Mouse (Mus musculus): ENCODE data around the gene Itpkb. TPM values are rescaled to one million over a fixed set of nuclear protein-coding genes. Genes with fewer than 3 reads are reported as not detected.
A peak's percentile ranks its signal among the peaks of the same experiment; 100 is the strongest.

The Itpkb gene
- polyA plus RNA-seq, 1 experiment from 2014 or later: 8.3 TPM

- WGBS: 72% methylated on average over 8 of the region's 8 CpGs
- Histone ChIP-seq H3K4me1 (ENCODE audit: insufficient read depth, low read length) (peaks cover 12% of the 10 kb centered on the region), H3K9ac (replicated peaks; ENCODE audit: low read length) (no peak overlapping the region)
These were observed 98.6 kb downstream of the Itpkb start for GRCm38 (mm10) chr1:180428871-180429270.

GRCm38 (mm10) chr1:180429819-180430218, 99.5 kb downstream of the Itpkb start:
- 70% methylated on average over 5 of the region's 5 CpGs for WGBS
- Histone ChIP-seq H3K27me3 (ENCODE audit: insufficient read depth, low read length) (no peaks in the 10 kb centered on the region), H3K4me3 (ENCODE audit: low read length) (no peak overlapping the region), H3K4me1 (ENCODE audit: insufficient read depth, low read length) (peaks cover 17% of the 10 kb centered on the region), H3K9ac (replicated peaks; ENCODE audit: low read length) (no peak overlapping the region), H3K4me2 (replicated peaks; ENCODE audit: low read depth, low read length) (no peak overlapping the region), H3K36me3 (ENCODE audit: insufficient read depth, low read length) (no peaks in the 10 kb centered on the region; the same call in 1 of the 2 replicates), H3K27ac (ENCODE audit: low read length) (no peak overlapping the region), H3K9me3 (ENCODE audit: low read length) (no peaks in the 10 kb centered on the region)
- ATAC-seq (ENCODE audit: low FRiP score, low TSS enrichment): no peak

More at GRCm38 (mm10) chr1:180428871-180429270, 98.6 kb downstream of the Itpkb start:
- Histone ChIP-seq H3K4me2 (replicated peaks; ENCODE audit: low read depth, low read length) (no peak overlapping the region), H3K27ac (ENCODE audit: low read length) (no peak overlapping the region), H3K4me3 (ENCODE audit: low read length) (no peak overlapping the region), H3K9me3 (ENCODE audit: low read length) (no peaks in the 10 kb centered on the region), H3K27me3 (ENCODE audit: insufficient read depth, low read length) (no peaks in the 10 kb centered on the region), H3K36me3 (ENCODE audit: insufficient read depth, low read length) (no peaks in the 10 kb centered on the region; the same call in 1 of the 2 replicates)
- no peak for ATAC-seq (ENCODE audit: low FRiP score, low TSS enrichment)

- no peak for ATAC-seq (ENCODE audit: low FRiP score, low TSS enrichment)
- no peaks in the 10 kb centered on the region for H3K36me3 ChIP-seq (ENCODE audit: insufficient read depth, low read length)
These were observed 101.5 kb downstream of the Itpkb start for GRCm38 (mm10) chr1:180431833-180432232.

GRCm38 (mm10) chr1:180433098-180433538, 102.8 kb downstream of the Itpkb start:
- H3K36me3 ChIP-seq (ENCODE audit: insufficient read depth, low read length): no peaks in the 10 kb centered on the region
- H3K27ac ChIP-seq (ENCODE audit: low read length): no peak overlapping the region
- 2% methylated on average over 16 of the region's 16 CpGs for WGBS
- no peaks in the 10 kb centered on the region for H3K9me3 ChIP-seq (ENCODE audit: low read length)
- ATAC-seq (ENCODE audit: low FRiP score, low TSS enrichment): peak; percentile 9; the same call in 1 of the 2 replicates
- peaks cover 14% of the 10 kb centered on the region for H3K4me1 ChIP-seq (ENCODE audit: insufficient read depth, low read length)
- peak overlapping the region; percentile 21 for H3K4me3 ChIP-seq (ENCODE audit: low read length)
- H3K27me3 ChIP-seq (ENCODE audit: insufficient read depth, low read length): no peaks in the 10 kb centered on the region
- peak overlapping the region; percentile 54 for H3K9ac ChIP-seq (replicated peaks; ENCODE audit: low read length)
- peak overlapping the region; percentile 52 for H3K4me2 ChIP-seq (replicated peaks; ENCODE audit: low read depth, low read length)

More at GRCm38 (mm10) chr1:180431833-180432232, 101.5 kb downstream of the Itpkb start:
- Histone ChIP-seq H3K9ac (replicated peaks; ENCODE audit: low read length) (no peak overlapping the region), H3K4me1 (ENCODE audit: insufficient read depth, low read length) (peaks cover 17% of the 10 kb centered on the region), H3K27me3 (ENCODE audit: insufficient read depth, low read length) (no peaks in the 10 kb centered on the region), H3K4me3 (ENCODE audit: low read length) (no peak overlapping the region), H3K9me3 (ENCODE audit: low read length) (no peaks in the 10 kb centered on the region), H3K27ac (ENCODE audit: low read length) (no peak overlapping the region), H3K4me2 (replicated peaks; ENCODE audit: low read depth, low read length) (no peak overlapping the region)
- WGBS: 71% methylated on average over 12 of the region's 12 CpGs

GRCm38 (mm10) chr1:180433796-180434566, 103.7 kb downstream of the Itpkb start:
- H3K27me3 ChIP-seq (ENCODE audit: insufficient read depth, low read length): no peaks in the 10 kb centered on the region; the same call in 1 of the 2 replicates
- H3K4me1 ChIP-seq (ENCODE audit: insufficient read depth, low read length): peaks cover 13% of the 10 kb centered on the region
- H3K36me3 ChIP-seq (ENCODE audit: insufficient read depth, low read length): no peaks in the 10 kb centered on the region
- peak; percentile 88 for ATAC-seq (ENCODE audit: low FRiP score, low TSS enrichment)
- no peak overlapping the region for H3K4me3 ChIP-seq (ENCODE audit: low read length)
- H3K9me3 ChIP-seq (ENCODE audit: low read length): no peaks in the 10 kb centered on the region
- no peak overlapping the region for H3K27ac ChIP-seq (ENCODE audit: low read length)
- 18% methylated on average over 7 of the region's 7 CpGs for WGBS
- no peak overlapping the region for H3K9ac ChIP-seq (replicated peaks; ENCODE audit: low read length)
- no peak overlapping the region for H3K4me2 ChIP-seq (replicated peaks; ENCODE audit: low read depth, low read length)

- no peaks in the 10 kb centered on the region for H3K9me3 ChIP-seq (ENCODE audit: low read length)
- H3K9ac ChIP-seq (replicated peaks; ENCODE audit: low read length): peak overlapping the region; percentile 32; the same call in 1 of the 2 replicates
- H3K4me2 ChIP-seq (replicated peaks; ENCODE audit: low read depth, low read length): 0 out of 2 replicates have a peak overlapping the region, but pooled peaks have one; percentile 29
- 6% methylated on average over 9 of the region's 9 CpGs for WGBS
- H3K4me3 ChIP-seq (ENCODE audit: low read length): no peak overlapping the region
- H3K27me3 ChIP-seq (ENCODE audit: insufficient read depth, low read length): no peaks in the 10 kb centered on the region; the same call in 1 of the 2 replicates
- peak; percentile 55; the same call in 1 of the 2 replicates for ATAC-seq (ENCODE audit: low FRiP score, low TSS enrichment)
- no peak overlapping the region for H3K27ac ChIP-seq (ENCODE audit: low read length)
- peaks cover 13% of the 10 kb centered on the region for H3K4me1 ChIP-seq (ENCODE audit: insufficient read depth, low read length)
- no peaks in the 10 kb centered on the region for H3K36me3 ChIP-seq (ENCODE audit: insufficient read depth, low read length)
These were observed 104.6 kb downstream of the Itpkb start for GRCm38 (mm10) chr1:180434925-180435324.

GRCm38 (mm10) chr1:180439496-180439895, 109.2 kb downstream of the Itpkb start:
- Histone ChIP-seq H3K36me3 (ENCODE audit: insufficient read depth, low read length) (no peaks in the 10 kb centered on the region), H3K4me2 (replicated peaks; ENCODE audit: low read depth, low read length) (no peak overlapping the region), H3K27me3 (ENCODE audit: insufficient read depth, low read length) (no peaks in the 10 kb centered on the region; the same call in 1 of the 2 replicates), H3K9me3 (ENCODE audit: low read length) (no peaks in the 10 kb centered on the region), H3K9ac (replicated peaks; ENCODE audit: low read length) (no peak overlapping the region), H3K4me1 (ENCODE audit: insufficient read depth, low read length) (peaks cover 3% of the 10 kb centered on the region), H3K27ac (ENCODE audit: low read length) (no peak overlapping the region), H3K4me3 (ENCODE audit: low read length) (no peak overlapping the region)
- ATAC-seq (ENCODE audit: low FRiP score, low TSS enrichment): no peak
- WGBS: 80% methylated on average over 4 of the region's 4 CpGs

GRCm38 (mm10) chr1:180444411-180444810, 114.1 kb downstream of the Itpkb start:
- H3K27ac ChIP-seq (ENCODE audit: low read length): no peak overlapping the region
- H3K4me1 ChIP-seq (ENCODE audit: insufficient read depth, low read length): peaks cover 7% of the 10 kb centered on the region; the same call in 1 of the 2 replicates
- peak; percentile 76 for ATAC-seq (ENCODE audit: low FRiP score, low TSS enrichment)
- no peak overlapping the region for H3K4me2 ChIP-seq (replicated peaks; ENCODE audit: low read depth, low read length)
- WGBS: 49% methylated on average over 3 of the region's 3 CpGs
- H3K4me3 ChIP-seq (ENCODE audit: low read length): no peak overlapping the region
- H3K36me3 ChIP-seq (ENCODE audit: insufficient read depth, low read length): no peaks in the 10 kb centered on the region
- no peak overlapping the region for H3K9ac ChIP-seq (replicated peaks; ENCODE audit: low read length)
- H3K27me3 ChIP-seq (ENCODE audit: insufficient read depth, low read length): no peaks in the 10 kb centered on the region
- H3K9me3 ChIP-seq (ENCODE audit: low read length): no peaks in the 10 kb centered on the region

GRCm38 (mm10) chr1:180449641-180450040, 119.4 kb downstream of the Itpkb start:
- no peak for ATAC-seq (ENCODE audit: low FRiP score, low TSS enrichment)
- Histone ChIP-seq H3K9ac (replicated peaks; ENCODE audit: low read length) (no peak overlapping the region), H3K27me3 (ENCODE audit: insufficient read depth, low read length) (no peaks in the 10 kb centered on the region), H3K4me3 (ENCODE audit: low read length) (no peak overlapping the region), H3K9me3 (ENCODE audit: low read length) (no peaks in the 10 kb centered on the region), H3K4me1 (ENCODE audit: insufficient read depth, low read length) (peaks cover 7% of the 10 kb centered on the region; the same call in 1 of the 2 replicates), H3K4me2 (replicated peaks; ENCODE audit: low read depth, low read length) (no peak overlapping the region), H3K36me3 (ENCODE audit: insufficient read depth, low read length) (no peaks in the 10 kb centered on the region), H3K27ac (ENCODE audit: low read length) (no peak overlapping the region)
- whole genome bisulfite sequencing: 71% methylated on average over 2 of the region's 2 CpGs

GRCm38 (mm10) chr1:180458274-180458673, 128.0 kb downstream of the Itpkb start:
- Histone ChIP-seq H3K27ac (ENCODE audit: low read length) (no peak overlapping the region), H3K27me3 (ENCODE audit: insufficient read depth, low read length) (no peaks in the 10 kb centered on the region), H3K36me3 (ENCODE audit: insufficient read depth, low read length) (no peaks in the 10 kb centered on the region), H3K4me2 (replicated peaks; ENCODE audit: low read depth, low read length) (no peak overlapping the region), H3K4me1 (ENCODE audit: insufficient read depth, low read length) (no peaks in the 10 kb centered on the region), H3K9ac (replicated peaks; ENCODE audit: low read length) (no peak overlapping the region), H3K9me3 (ENCODE audit: low read length) (no peaks in the 10 kb centered on the region), H3K4me3 (ENCODE audit: low read length) (no peak overlapping the region)
- no peak for ATAC-seq (ENCODE audit: low FRiP score, low TSS enrichment)
- 60% methylated on average over 6 of the region's 6 CpGs for WGBS
